ENCODE assay signal across 17 mouse cellular contexts in genomic region chr1:42774971-42775892, GRCm38 (mm10).
DNase-seq lines count a peak whose midpoint lies in the region; ATAC-seq and TF ChIP-seq lines count a peak whose summit lies in the region.
"Had no signal": no experiment of that assay in that cellular context is flagged by ENCODE, and none has a peak within 500 bp of the region (broad histone marks: within the 10 kb centered on the region; RNA-seq: fewer than 3 reads in every experiment).

No protein-coding gene starts in this region.

- no peak overlapping the region for H3K4me3 ChIP-seq in forebrain, embryonic 15.5 days
- H3K4me3 ChIP-seq in forebrain, embryonic 10.5 days = no peak overlapping the region
- no peak overlapping the region for H3K4me3 ChIP-seq in forebrain, postnatal 0 days (ENCODE audit: low read depth, low read length)
- no peak overlapping the region for H3K4me3 ChIP-seq in kidney, embryonic 16.5 days (ENCODE audit: low read length)
- H3K4me3 ChIP-seq: heart, embryonic 12.5 days; hindbrain, embryonic 15.5 days; liver, embryonic 15.5 days; neural tube, embryonic 13.5 days had no signal

- ATAC-seq in forebrain, embryonic 15.5 days (replicated peaks) = peak; percentile 82
- ATAC-seq in Patski = peak; percentile 49
- ATAC-seq in forebrain, postnatal 0 days = peak; percentile 45
- ATAC-seq in kidney, embryonic 16.5 days (ENCODE audit: low FRiP score, low TSS enrichment) = 0 out of 2 replicates have a peak, but pooled peaks have one; percentile 36
- ATAC-seq in megakaryocyte, adult 5-6 weeks (ENCODE audit: poor library complexity, severe bottlenecking) = no peak

- TF ChIP-seq CTCF in Patski (IDR thresholded peaks at IDR 0.05) = no peak
- TF ChIP-seq CTCF in forebrain, postnatal 0 days (IDR thresholded peaks at IDR 0.05; ENCODE audit: low read depth) = no peak

- POLR2A ChIA-PET in Patski (lab: Charles Lee) = interaction anchor here (2.1 kb wide), 1 partner anchor 61 kb away, joined by 5 read pairs; no protein-coding TSS in a partner anchor

- no peak overlapping the region for H3K27ac ChIP-seq in forebrain, embryonic 15.5 days (replicated peaks)
- H3K27ac ChIP-seq in forebrain, embryonic 10.5 days = no peak overlapping the region
- H3K27ac ChIP-seq in forebrain, postnatal 0 days (ENCODE audit: low read depth, low read length) = peak overlapping the region; percentile 21; the same call in 1 of the 2 replicates
- peak overlapping the region; percentile 90 for H3K27ac ChIP-seq in kidney, embryonic 16.5 days (ENCODE audit: low read length)
- H3K27ac ChIP-seq: hindbrain, embryonic 15.5 days; liver, embryonic 15.5 days; neural tube, embryonic 13.5 days had no signal

- no peaks in the 10 kb centered on the region for H3K9me3 ChIP-seq in forebrain, embryonic 15.5 days
- no peaks in the 10 kb centered on the region for H3K9me3 ChIP-seq in forebrain, embryonic 10.5 days
- no peaks in the 10 kb centered on the region for H3K9me3 ChIP-seq in forebrain, postnatal 0 days (ENCODE audit: low read length)
- no peaks in the 10 kb centered on the region for H3K9me3 ChIP-seq in kidney, embryonic 16.5 days (ENCODE audit: low read length)
- H3K9me3 ChIP-seq: heart, embryonic 12.5 days; hindbrain, embryonic 15.5 days; liver, embryonic 15.5 days; neural tube, embryonic 13.5 days had no signal

- peaks cover 2% of the 10 kb centered on the region for H3K4me1 ChIP-seq in forebrain, embryonic 15.5 days
- peaks cover 23% of the 10 kb centered on the region for H3K4me1 ChIP-seq in forebrain, embryonic 10.5 days
- no peaks in the 10 kb centered on the region for H3K4me1 ChIP-seq in forebrain, postnatal 0 days (ENCODE audit: insufficient read depth)
- peaks cover 31% of the 10 kb centered on the region for H3K4me1 ChIP-seq in kidney, embryonic 16.5 days (ENCODE audit: insufficient read depth, low read length)
- H3K4me1 ChIP-seq: heart, embryonic 12.5 days; liver, embryonic 15.5 days had no signal

- 54% methylated on average over 7 of the region's 7 CpGs for WGBS in forebrain, embryonic 15.5 days
- WGBS in forebrain, embryonic 10.5 days = 88% methylated on average over 7 of the region's 7 CpGs
- WGBS in forebrain, postnatal 0 days = 56% methylated on average over 7 of the region's 7 CpGs
- 63% methylated on average over 7 of the region's 7 CpGs for WGBS in kidney, embryonic 16.5 days

- H3K4me2 ChIP-seq in forebrain, embryonic 15.5 days (replicated peaks) = no peak overlapping the region
- no peak overlapping the region for H3K4me2 ChIP-seq in forebrain, postnatal 0 days (ENCODE audit: low read depth)
- H3K4me2 ChIP-seq in kidney, embryonic 16.5 days (replicated peaks; ENCODE audit: low read depth, low read length) = no peak overlapping the region
- H3K4me2 ChIP-seq: heart, embryonic 12.5 days; hindbrain, embryonic 15.5 days; liver, embryonic 15.5 days; neural tube, embryonic 13.5 days had no signal

- in situ Hi-C loops in Patski (cut with MboI; ENCODE audit: low pct_unique_long_range_greater_than_20kb) = loop anchor here (10.0 to 25.0 kb wide), 2 partner anchors 60 to 1513 kb away; no protein-coding TSS in a partner anchor

- CTCF ChIA-PET in Patski (lab: Charles Lee) = interaction anchor here (1.0 to 1.5 kb wide), 3 partner anchors 11 to 62 kb away, joined by 3 to 6 read pairs (median 4); no protein-coding TSS in a partner anchor

- H3K36me3 ChIP-seq in forebrain, embryonic 15.5 days = no peaks in the 10 kb centered on the region
- no peaks in the 10 kb centered on the region for H3K36me3 ChIP-seq in forebrain, embryonic 10.5 days (replicated peaks)
- no peaks in the 10 kb centered on the region for H3K36me3 ChIP-seq in forebrain, postnatal 0 days (ENCODE audit: insufficient read depth)
- H3K36me3 ChIP-seq in kidney, embryonic 16.5 days (ENCODE audit: insufficient read depth, low read length) = no peaks in the 10 kb centered on the region
- H3K36me3 ChIP-seq: heart, embryonic 12.5 days; hindbrain, embryonic 15.5 days; liver, embryonic 15.5 days; neural tube, embryonic 13.5 days had no signal

- no peaks in the 10 kb centered on the region for H3K27me3 ChIP-seq in forebrain, embryonic 15.5 days
- peaks cover 20% of the 10 kb centered on the region for H3K27me3 ChIP-seq in forebrain, embryonic 10.5 days (ENCODE audit: poor library complexity, severe bottlenecking)
- no peaks in the 10 kb centered on the region for H3K27me3 ChIP-seq in Patski
- no peaks in the 10 kb centered on the region for H3K27me3 ChIP-seq in forebrain, postnatal 0 days (ENCODE audit: insufficient read depth, low read length)
- H3K27me3 ChIP-seq in kidney, embryonic 16.5 days (ENCODE audit: insufficient read depth, low read length) = no peaks in the 10 kb centered on the region
- H3K27me3 ChIP-seq: neural tube, embryonic 13.5 days had no signal

- DNase-seq in forebrain, embryonic 10.5 days (ENCODE audit: extremely low spot score, low spot score) = no peak
- DNase-seq in Patski (ENCODE audit: low read depth, low spot score) = no peak
- DNase-seq in forebrain, postnatal 0 days = peak; percentile 42
- no peak for DNase-seq in adrenal gland, adult 18-20 months (ENCODE audit: low spot score in 2 of 2)
- no peak for DNase-seq in left cerebral cortex, adult 9 months (ENCODE audit: low spot score in 2 of 2)
- DNase-seq: adrenal gland, postnatal 14 days; B cell, adult 2 months; cerebellum, adult 8-10 months; lung, postnatal 14 days; thymus, postnatal 14 days had no signal

- H3K9ac ChIP-seq in forebrain, embryonic 15.5 days (replicated peaks) = no peak overlapping the region
- H3K9ac ChIP-seq in forebrain, postnatal 0 days = no peak overlapping the region
- H3K9ac ChIP-seq in kidney, embryonic 16.5 days (replicated peaks; ENCODE audit: low read length) = no peak overlapping the region
- H3K9ac ChIP-seq: heart, embryonic 12.5 days; hindbrain, embryonic 15.5 days; liver, embryonic 15.5 days; neural tube, embryonic 13.5 days had no signal

Comparison
In these comparisons a context has a peak if more than half of its experiments do, and no peak if none do; other contexts are left out.
1. H3K27ac ChIP-seq: peak in forebrain, postnatal 0 days (single experiment) and kidney, embryonic 16.5 days (single experiment); none in forebrain, embryonic 15.5 days (single experiment) and forebrain, embryonic 10.5 days (single experiment).